ENCODE assay signal across 8 mouse cellular contexts in the genomic region with DNA sequence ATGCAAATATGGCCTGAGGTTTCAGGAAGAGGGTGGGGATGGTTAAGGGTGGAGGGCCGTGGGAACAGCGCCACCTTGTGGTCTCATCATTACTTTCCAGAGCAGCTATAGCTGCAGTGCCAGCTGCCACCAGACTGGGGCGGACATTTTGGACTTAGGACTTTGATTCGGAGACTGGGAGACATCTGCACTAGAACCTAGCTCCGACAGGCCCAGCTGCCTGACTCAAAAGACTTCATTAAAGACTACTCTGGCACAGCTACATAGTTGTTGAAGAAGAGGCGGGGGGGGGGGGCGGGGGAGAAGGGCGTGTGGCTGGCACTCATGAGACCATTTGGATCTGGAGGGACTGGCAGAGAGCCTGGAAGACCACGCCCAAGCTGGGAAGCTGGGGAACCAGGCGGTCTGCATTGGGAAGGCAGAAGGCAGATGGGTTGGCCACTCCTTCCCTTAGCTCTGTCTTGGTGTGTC. TPM values are rescaled to one million over a fixed set of nuclear protein-coding genes. Genes with fewer than 3 reads are reported as not detected.
DNase-seq lines count a peak whose midpoint lies in the region; ATAC-seq and TF ChIP-seq lines count a peak whose summit lies in the region.

No protein-coding gene starts in this region.

- 5% methylated on average over 10 of the region's 10 CpGs for WGBS in hindbrain, postnatal 0 days

- DNase-seq in T-cell, adult 2 months (ENCODE audit: low spot score), result peak; percentile 63
- DNase-seq in cerebellum, postnatal 36 days, result peak; percentile 84 to 89
- peak; percentile 87 for DNase-seq in gastrocnemius, adult 2 months
- peak; percentile 94 for DNase-seq in hindbrain, postnatal 0 days (ENCODE audit: low spot score)
- peak; percentile 83 to 85 for DNase-seq in left cerebral cortex, adult 18-20 months (ENCODE audit: low spot score in 2 of 2)
- DNase-seq in lung, postnatal 4 days, result peak; percentile 88 to 90
- DNase-seq in right cerebral cortex, adult 18-20 months, result peak; percentile 84
- peak; percentile 64 for DNase-seq in urinary bladder, adult 2 months (ENCODE audit: low spot score)

- H3K27me3 ChIP-seq in hindbrain, postnatal 0 days (ENCODE audit: insufficient read depth, low read length), result no peaks in the 10 kb centered on the region

- peak overlapping the region; percentile 38 for H3K27ac ChIP-seq in gastrocnemius, adult 2 months
- H3K27ac ChIP-seq in hindbrain, postnatal 0 days, result 0 out of 2 replicates have a peak overlapping the region, but pooled peaks have one; percentile 26

- peak overlapping the region; percentile 28; the same call in 1 of the 2 replicates for H3K4me2 ChIP-seq in hindbrain, postnatal 0 days (ENCODE audit: low read depth, low read length)

- H3K4me1 ChIP-seq in hindbrain, postnatal 0 days (ENCODE audit: insufficient read depth, low read length), result no peaks in the 10 kb centered on the region; the same call in 1 of the 2 replicates

- no peaks in the 10 kb centered on the region for H3K36me3 ChIP-seq in hindbrain, postnatal 0 days (ENCODE audit: insufficient read depth, low read length)

- peak; percentile 86 for ATAC-seq in hindbrain, postnatal 0 days

- H3K9ac ChIP-seq in hindbrain, postnatal 0 days (replicated peaks; ENCODE audit: low read length), result no peak overlapping the region

- peak overlapping the region; percentile 34 for H3K4me3 ChIP-seq in gastrocnemius, adult 2 months
- no peak overlapping the region for H3K4me3 ChIP-seq in hindbrain, postnatal 0 days (ENCODE audit: low read length)

- intact Hi-C loops in gastrocnemius, adult 2 months (cut with DNase I), result loop anchor here (1.0 to 5.0 kb wide), 2 partner anchors 95 to 147 kb away; no protein-coding TSS in a partner anchor

- no peaks in the 10 kb centered on the region for H3K9me3 ChIP-seq in hindbrain, postnatal 0 days (ENCODE audit: low read length)

- no peak; the same call in 1 of the 2 replicates for TF ChIP-seq CTCF in gastrocnemius, adult 2 months (IDR thresholded peaks at IDR 0.05)
- TF ChIP-seq CTCF in hindbrain, postnatal 0 days (IDR thresholded peaks at IDR 0.05; ENCODE audit: low read depth), result peak; percentile 98

RNA-seq across cellular contexts. Expression of a gene that starts 21.4 kb away (rescaled TPM):
- 1 to 10 TPM; 2.1 to 2.4 TPM for total RNA-seq in gastrocnemius, adult 2 months (2021)
- total RNA-seq in hindbrain, postnatal 0 days (2014; rRNA removed), result 33.2 and 42.0 TPM in 2 replicates
- polyA plus RNA-seq in hindbrain, postnatal 0 days (2015; fragmentation: Nextera tagmentation; extraction: Ambion mirVana), result 48.2 and 49.6 TPM in 2 replicates
- 100 to 1,000 TPM; 209 to 215 TPM for total RNA-seq in left cerebral cortex, adult 18-20 months (2021)
- 68.6 and 94.4 TPM in 2 replicates for polyA plus RNA-seq in urinary bladder, adult 2 months (2012; rRNA removed)

RNA-seq across cellular contexts. Expression of a gene that starts 45.4 kb away (rescaled TPM):
- 100 to 1,000 TPM; 124 to 136 TPM for total RNA-seq in gastrocnemius, adult 2 months (2021)
- total RNA-seq in hindbrain, postnatal 0 days (2014; rRNA removed), result 12.8 and 16.5 TPM in 2 replicates
- 6.4 and 6.5 TPM in 2 replicates for polyA plus RNA-seq in hindbrain, postnatal 0 days (2015; fragmentation: Nextera tagmentation; extraction: Ambion mirVana)
- 100 to 1,000 TPM; 503 to 562 TPM for total RNA-seq in left cerebral cortex, adult 18-20 months (2021)
- 22.9 and 26.8 TPM in 2 replicates for polyA plus RNA-seq in urinary bladder, adult 2 months (2012; rRNA removed)

Comparison
In these comparisons a context has a peak if more than half of its experiments do, and no peak if none do; other contexts are left out.
1. RNA of a gene that starts 21.4 kb away (total RNA-seq): 209 to 215 TPM in left cerebral cortex, adult 18-20 months and 33.2 to 42.0 TPM in hindbrain, postnatal 0 days; 2.1 to 2.4 TPM in gastrocnemius, adult 2 months; every median in the first group is over 10 times any median in the second.
2. Peak in every context shown above with its lines, with median percentiles within 50 percentile points of each other: DNase-seq.